Mouse (Mus musculus): ENCODE results near the gene Stxbp6.

Stxbp6 gene

GRCm38 (mm10) chr12:44996274-44996673 lies 78.2 kb downstream of the Stxbp6 start:
- no peak for DNase-seq (ENCODE audit: low spot score in 2 of 2)

DNA sequence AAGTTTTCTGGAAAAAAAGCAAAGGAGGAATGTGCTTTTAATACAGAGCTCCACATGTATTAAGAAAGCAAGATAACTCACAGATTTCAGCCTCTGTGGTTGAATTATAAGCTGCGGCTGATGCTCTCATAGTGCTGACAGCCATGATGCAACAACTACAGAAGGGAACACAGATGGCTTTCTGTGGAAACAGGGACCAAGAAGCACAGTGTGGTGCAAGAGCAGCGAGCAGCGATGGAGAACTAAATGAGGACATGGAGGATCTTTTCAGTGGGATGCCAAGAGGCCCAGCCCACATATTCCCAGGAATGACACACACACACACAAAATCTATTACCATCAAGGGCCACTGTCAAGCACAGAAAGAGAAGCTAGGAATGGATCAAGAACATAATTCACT lies 81.1 kb downstream of the Stxbp6 start:
- DNase-seq (ENCODE audit: low spot score in 2 of 2): peak in 1 of 2 experiments; percentile 41

GRCm38 (mm10) chr12:44992847-44993246 lies 81.7 kb downstream of the Stxbp6 start:
- no peak for DNase-seq (ENCODE audit: low spot score in 2 of 2)

GRCm38 (mm10) chr12:44990379-44990778 lies 84.1 kb downstream of the Stxbp6 start:
- no peak for DNase-seq (ENCODE audit: low spot score in 2 of 2)

- DNase-seq (ENCODE audit: low spot score in 2 of 2): no peak
These were observed 85.5 kb downstream of the Stxbp6 start for GRCm38 (mm10) chr12:44989011-44989410.

GRCm38 (mm10) chr12:44987762-44988161 lies 86.7 kb downstream of the Stxbp6 start:
- no peak for DNase-seq (ENCODE audit: low spot score in 2 of 2)

GRCm38 (mm10) chr12:44979316-44979848 lies 95.1 kb downstream of the Stxbp6 start:
- no peak for DNase-seq (ENCODE audit: low spot score in 2 of 2)

DNA sequence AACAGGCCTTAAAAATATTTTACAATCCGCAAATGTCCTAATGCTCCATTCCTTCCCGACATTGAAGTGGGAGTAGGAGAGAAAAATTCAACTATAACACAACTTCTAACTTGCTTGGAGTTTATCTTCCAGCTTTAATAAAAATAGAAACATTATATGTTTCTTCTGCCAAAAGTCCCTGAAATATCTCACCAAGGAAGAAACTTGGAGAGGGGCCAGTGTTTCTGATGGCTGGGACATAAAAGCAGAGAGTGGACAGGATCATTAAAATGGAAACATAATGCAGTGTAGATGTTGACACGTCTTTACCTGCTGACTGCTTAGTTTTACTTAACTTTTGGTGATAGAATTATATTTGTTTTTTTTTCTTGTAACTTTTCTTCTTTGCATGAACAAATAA lies 99.2 kb downstream of the Stxbp6 start:
- no peak for DNase-seq (ENCODE audit: low spot score in 2 of 2)

GRCm38 (mm10) chr12:44971477-44971876 lies 103.0 kb downstream of the Stxbp6 start:
- no peak for DNase-seq (ENCODE audit: low spot score in 2 of 2)

- no peak for DNase-seq (ENCODE audit: low spot score in 2 of 2)
These were observed 107.1 kb downstream of the Stxbp6 start for GRCm38 (mm10) chr12:44967448-44967847.

- no peak for DNase-seq (ENCODE audit: low spot score in 2 of 2)
These were observed 117.0 kb downstream of the Stxbp6 start for GRCm38 (mm10) chr12:44957474-44957873.

- DNase-seq (ENCODE audit: low spot score in 2 of 2): no peak
These were observed 121.4 kb downstream of the Stxbp6 start for GRCm38 (mm10) chr12:44953121-44953520.

- no peak for DNase-seq (ENCODE audit: low spot score in 2 of 2)
These were observed 122.4 kb downstream of the Stxbp6 start for GRCm38 (mm10) chr12:44952072-44952471.

DNA sequence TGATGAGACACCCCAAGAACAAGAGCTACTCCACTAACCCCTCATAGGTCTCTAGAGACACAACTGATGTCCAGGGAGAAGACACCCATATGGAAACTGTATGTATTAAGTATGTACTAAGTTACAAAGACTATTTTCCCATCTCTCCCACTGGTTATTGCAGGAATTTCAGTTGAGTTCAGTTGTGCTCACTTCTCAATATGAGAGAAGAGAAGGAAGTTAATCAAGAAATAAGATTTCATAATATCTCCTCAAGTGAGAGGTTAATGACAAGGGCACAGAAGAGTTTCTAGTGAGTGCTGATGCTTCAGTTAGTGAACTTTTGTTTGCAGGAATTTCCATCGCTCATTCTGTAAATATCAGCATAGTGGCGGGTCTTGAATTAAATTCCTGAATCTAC lies 124.0 kb downstream of the Stxbp6 start:
- DNase-seq (ENCODE audit: low spot score in 2 of 2): no peak

- DNase-seq (ENCODE audit: low spot score in 2 of 2): no peak
These were observed 126.7 kb downstream of the Stxbp6 start for GRCm38 (mm10) chr12:44947823-44948222.

GRCm38 (mm10) chr12:44940325-44940724 lies 134.2 kb downstream of the Stxbp6 start:
- no peak for DNase-seq (ENCODE audit: low spot score in 2 of 2)

DNA sequence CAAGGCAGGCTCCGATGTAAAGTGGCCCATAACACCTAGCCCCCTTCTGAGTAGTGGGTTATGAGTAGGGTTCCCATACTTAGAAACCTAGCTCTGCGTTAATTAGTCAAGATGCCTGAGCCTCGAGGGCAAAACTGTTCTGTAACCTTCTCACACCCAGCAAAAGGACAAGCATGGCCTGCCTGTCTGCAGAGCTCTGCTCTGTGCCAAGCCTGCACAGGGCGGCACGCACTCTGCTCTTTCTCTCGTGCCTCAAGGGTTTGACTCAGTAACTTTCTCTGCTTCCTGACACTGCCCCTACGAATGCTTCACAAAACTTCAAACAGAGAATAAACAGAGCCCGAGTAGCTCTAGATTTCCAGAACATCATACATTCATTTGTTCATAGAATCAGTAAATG lies 135.4 kb downstream of the Stxbp6 start:
- DNase-seq (ENCODE audit: low spot score in 2 of 2): no peak

- no peak for DNase-seq (ENCODE audit: low spot score in 2 of 2)
These were observed 141.6 kb downstream of the Stxbp6 start for GRCm38 (mm10) chr12:44932954-44933353.

DNA sequence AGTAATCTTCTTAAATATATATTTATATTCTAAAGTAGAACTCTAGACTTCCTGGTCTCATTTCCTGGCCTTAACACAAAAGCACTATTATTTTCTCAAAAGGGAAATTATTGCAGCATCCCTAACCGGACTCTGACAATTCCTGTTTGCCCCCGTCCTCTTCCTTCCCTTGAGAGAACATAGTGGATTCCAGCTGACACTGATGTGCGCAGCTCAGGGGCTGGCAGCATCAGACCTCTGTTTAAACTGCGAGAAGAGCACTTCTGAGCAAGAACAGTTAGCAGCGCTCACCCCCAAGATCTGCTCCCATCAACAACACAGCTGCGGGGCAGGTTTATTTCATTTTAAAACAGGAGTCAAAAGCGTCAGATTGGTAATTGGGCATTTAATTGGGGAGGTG lies 142.8 kb downstream of the Stxbp6 start:
- no peak for DNase-seq (ENCODE audit: low spot score in 2 of 2)

GRCm38 (mm10) chr12:44928456-44928855 lies 146.1 kb downstream of the Stxbp6 start:
- no peak for DNase-seq (ENCODE audit: low spot score in 2 of 2)

GRCm38 (mm10) chr12:44925901-44926300 lies 148.6 kb downstream of the Stxbp6 start:
- DNase-seq (ENCODE audit: low spot score in 2 of 2): no peak

DNA sequence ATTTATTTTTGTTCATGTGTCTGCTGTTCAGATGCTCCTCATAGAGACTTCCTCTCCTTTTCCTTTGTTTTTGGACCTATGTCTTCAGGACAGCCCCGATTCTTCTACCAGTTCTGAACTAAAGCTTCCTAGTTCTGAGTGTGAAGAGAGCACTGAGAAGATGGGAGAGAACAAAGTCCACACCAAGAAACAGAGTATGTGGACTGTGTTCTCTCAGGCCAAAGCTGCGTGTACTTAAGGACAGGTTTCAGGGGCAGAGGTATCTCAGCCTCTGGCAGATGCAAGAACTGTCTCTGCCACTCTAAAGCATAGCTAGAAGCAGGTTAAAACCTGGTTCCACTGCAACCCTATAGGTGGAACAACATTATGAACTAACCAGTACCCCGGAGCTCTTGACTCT lies 151.2 kb downstream of the Stxbp6 start:
- DNase-seq (ENCODE audit: low spot score in 2 of 2): no peak

DNA sequence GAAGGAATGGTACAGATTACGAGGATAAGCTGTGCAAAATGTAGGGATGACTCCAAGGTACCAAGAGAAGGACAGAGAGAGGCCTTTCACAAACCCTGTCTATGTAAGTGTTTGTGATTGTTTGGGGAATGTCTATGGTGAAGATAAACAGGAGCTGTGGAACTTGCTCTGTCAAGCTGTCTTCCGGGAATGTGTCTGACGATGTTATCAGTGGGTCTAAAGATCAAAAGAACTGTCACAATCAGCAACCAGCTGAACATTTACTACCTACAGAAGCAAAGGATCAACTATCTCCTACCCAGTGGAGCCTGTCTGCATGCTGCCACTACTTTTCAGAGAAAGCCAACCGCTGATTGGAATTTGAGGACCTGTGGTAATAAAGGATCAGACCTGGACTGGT lies 152.3 kb downstream of the Stxbp6 start:
- DNase-seq (ENCODE audit: low spot score in 2 of 2): no peak

DNA sequence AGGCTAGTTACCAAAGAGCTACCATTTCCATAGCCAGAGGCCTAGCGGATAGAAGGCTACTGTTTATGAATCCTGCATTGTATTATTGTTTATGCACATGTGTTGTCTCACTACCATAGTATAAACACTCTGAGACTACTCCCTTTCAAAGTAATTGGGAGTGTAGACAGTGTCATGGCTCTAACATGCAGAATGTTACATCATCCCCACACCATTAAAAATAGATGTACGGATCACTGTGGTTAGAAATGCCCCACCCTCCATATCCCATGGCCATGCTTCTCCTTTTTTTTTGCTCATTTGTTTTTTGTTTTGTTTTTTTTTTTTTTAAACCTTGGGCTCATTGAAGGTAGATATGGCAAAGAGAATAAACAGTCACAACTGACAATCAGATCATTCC lies 154.9 kb downstream of the Stxbp6 start:
- no peak for DNase-seq (ENCODE audit: low spot score in 2 of 2)

All from right cerebral cortex, postnatal 36 days (tissue).